Mouse (Mus musculus) central nervous system, embryonic 11.5 days (tissue): Measurements from ENCODE around the gene Alkbh7. TPM values are rescaled to one million over a fixed set of nuclear protein-coding genes. Genes with fewer than 3 reads are reported as not detected.

Experiments used
- polyA plus RNA-seq: library from polyadenylated mRNA; depleted of rRNA; stranded (reverse); fragments of >200 nt; gene quantifications from 2 replicates; pipeline ENCODE4 v1.2.3, GENCODE M21; 2012; rRNA removed

The Alkbh7 gene
- polyA plus RNA-seq = 22.3 and 23.3 TPM in 2 replicates

GRCm38 (mm10) chr17:56997029-56997667, at the start of gene Alkbh7:
Gene Alkbh7 (plus strand): TSS chr17:56997339.

DNA sequence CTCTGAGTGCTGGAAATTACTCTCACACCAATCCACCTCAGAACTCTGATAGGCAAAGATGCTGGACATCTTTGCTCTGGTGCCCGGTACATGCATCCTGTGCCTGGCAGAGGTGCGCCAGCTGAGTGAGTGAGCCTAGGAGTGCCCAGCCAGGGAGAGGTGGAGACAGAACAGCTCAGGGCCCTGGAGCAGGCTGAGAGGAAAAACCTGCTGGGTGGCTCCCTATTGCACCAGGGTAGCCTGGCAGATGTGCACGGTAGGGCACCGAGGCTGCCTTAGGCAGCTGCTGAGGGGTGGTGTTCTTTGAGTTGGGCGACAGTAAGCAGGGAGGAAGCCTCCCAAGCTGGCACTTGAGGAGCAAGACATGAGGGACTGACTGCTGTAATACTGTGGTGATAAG, 15.1 kb upstream of the Alkbh7 start, which contains the start of gene Acer1:
TSS of gene Acer1 (minus strand) at position 114 of the 400 bp plus-strand sequence.

GRCm38 (mm10) chr17:56990115-56990746, 6.9 kb upstream of the Alkbh7 start, which contains the start of gene Clpp:
Gene Clpp (plus strand): TSS chr17:56990305.

GRCm38 (mm10) chr17:56999968-57000609, 3.0 kb downstream of the Alkbh7 start, which contains the start of gene Pspn:
Gene Pspn (minus strand): TSS chr17:57000018.

GRCm38 (mm10) chr17:57011236-57012141, 14.3 kb downstream of the Alkbh7 start, which contains the start of the genes Gtf2f1 and Gm17949:
Gene Gtf2f1 (minus strand): TSS chr17:57011288.
Gene Gm17949 (plus strand): TSS chr17:57011469.

DNA sequence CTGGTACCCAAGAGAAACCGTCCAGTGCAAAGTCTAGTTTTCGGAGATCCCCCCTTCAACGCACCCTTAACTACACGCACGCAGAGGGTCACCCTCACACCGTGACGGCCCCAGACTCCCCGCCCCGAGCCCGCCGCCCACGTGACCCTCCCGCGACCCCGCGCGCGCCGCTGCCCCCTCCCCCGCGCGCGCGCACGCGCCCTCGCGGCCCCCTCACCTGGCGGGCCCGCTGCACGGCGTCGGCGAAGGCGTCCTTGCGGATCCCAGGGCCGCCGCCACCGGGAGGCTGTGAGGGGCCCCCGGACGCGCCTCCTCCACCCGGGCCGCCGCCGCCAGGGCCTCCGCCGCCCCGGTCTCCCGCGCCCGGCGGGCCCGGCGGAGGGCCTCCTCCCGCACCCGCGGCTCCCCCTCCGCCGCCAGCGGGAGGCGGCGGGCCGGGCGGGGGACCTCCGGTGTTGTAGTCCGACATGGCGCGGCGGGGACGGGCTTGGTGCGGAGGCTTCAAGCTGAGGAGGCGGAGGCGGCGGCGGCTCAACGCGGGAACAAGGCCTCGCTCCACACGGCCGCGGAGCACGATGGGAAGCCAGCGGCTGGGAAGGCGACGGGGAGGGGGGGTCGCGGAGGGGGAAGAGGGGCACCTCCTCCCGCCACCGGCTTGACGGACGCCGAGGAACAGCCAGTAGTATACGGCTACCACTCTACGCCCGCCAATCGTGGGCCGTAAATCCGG, 34.0 kb downstream of the Alkbh7 start, which contains the start of gene Khsrp:
TSS of gene Khsrp (minus strand) at position 592 of the 730 bp plus-strand sequence.

DNA sequence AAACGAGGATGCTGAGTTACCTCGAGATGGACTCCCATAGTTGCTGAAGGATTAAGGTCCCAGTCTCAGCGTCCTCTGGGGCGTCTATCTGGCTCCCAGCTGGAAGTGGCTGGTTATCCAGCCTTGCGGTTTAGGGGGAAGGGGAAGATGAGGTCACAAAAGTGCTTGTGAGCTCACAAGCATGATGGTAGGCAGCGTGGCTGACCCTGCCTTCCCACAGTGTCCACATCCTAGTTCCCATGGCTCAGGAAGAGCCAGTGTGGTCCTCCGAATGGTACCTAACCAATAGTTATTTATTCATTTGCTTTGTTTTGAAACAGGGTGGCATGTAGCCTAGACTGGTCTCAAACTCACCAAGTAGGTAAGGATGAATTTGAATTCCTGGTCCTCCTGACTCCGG, 44.4 kb downstream of the Alkbh7 start, which contains the start of gene Slc25a41:
TSS of gene Slc25a41 (minus strand) at position 101 of the 400 bp plus-strand sequence.

Other genes with a start within 250 kb of the Alkbh7 start
- 6.7 and 11.9 TPM in 2 replicates for gene Nrtn, start 239.8 kb upstream of the Alkbh7 start, polyA plus RNA-seq
- gene Dus3l, start 232.6 kb upstream of the Alkbh7 start, polyA plus RNA-seq = 71.6 and 85.6 TPM in 2 replicates
- gene Prr22, start 227.1 kb upstream of the Alkbh7 start, polyA plus RNA-seq = 3.1 and 3.6 TPM in 2 replicates
- 7.5 and 8.4 TPM in 2 replicates for gene Rfx2, start 166.3 kb upstream of the Alkbh7 start, polyA plus RNA-seq
- gene Acsbg2, start 122.9 kb upstream of the Alkbh7 start, polyA plus RNA-seq = not detected in 2 replicates
- gene 1700061G19Rik, start 121.9 kb upstream of the Alkbh7 start, polyA plus RNA-seq = 0.04 TPM in 1 of 2 replicates, not detected in the other
- gene Mllt1, start 61.9 kb upstream of the Alkbh7 start, polyA plus RNA-seq = 95.9 and 103 TPM in 2 replicates
- gene Acer1, start 15.2 kb upstream of the Alkbh7 start, polyA plus RNA-seq = not detected in 2 replicates
- 96.5 and 130 TPM in 2 replicates for gene Clpp, start 7.0 kb upstream of the Alkbh7 start, polyA plus RNA-seq
- gene Pspn, start 2.7 kb downstream of the Alkbh7 start, polyA plus RNA-seq = 0.17 TPM in 1 of 2 replicates, not detected in the other
- gene Gtf2f1, start 13.9 kb downstream of the Alkbh7 start, polyA plus RNA-seq = 82.8 and 142 TPM in 2 replicates
- 0.05 and 0.08 TPM in 2 replicates for gene Gm17949, start 14.1 kb downstream of the Alkbh7 start, polyA plus RNA-seq
- 132 and 136 TPM in 2 replicates for gene Khsrp, start 34.2 kb downstream of the Alkbh7 start, polyA plus RNA-seq
- not detected in 2 replicates for gene Slc25a41, start 44.3 kb downstream of the Alkbh7 start, polyA plus RNA-seq
- 0.85 and 1.8 TPM in 2 replicates for gene Crb3, start 61.8 kb downstream of the Alkbh7 start, polyA plus RNA-seq
- 28.0 and 35.7 TPM in 2 replicates for gene Slc25a23, start 62.5 kb downstream of the Alkbh7 start, polyA plus RNA-seq
- gene Dennd1c, start 81.2 kb downstream of the Alkbh7 start, polyA plus RNA-seq = 3.9 and 5.1 TPM in 2 replicates
- 70.7 and 72.5 TPM in 2 replicates for gene Tubb4a, start 90.4 kb downstream of the Alkbh7 start, polyA plus RNA-seq
- 6.2 and 6.5 TPM in 2 replicates for gene Tnfsf9, start 108.0 kb downstream of the Alkbh7 start, polyA plus RNA-seq
- gene Cd70, start 152.4 kb downstream of the Alkbh7 start, polyA plus RNA-seq = 0.20 and 0.22 TPM in 2 replicates
- 0.35 TPM in 2 replicates for gene Tnfsf14, start 196.8 kb downstream of the Alkbh7 start, polyA plus RNA-seq
- gene C3, start 230.8 kb downstream of the Alkbh7 start, polyA plus RNA-seq = 2.6 and 3.3 TPM in 2 replicates